Mouse (Mus musculus): Measurements from ENCODE around the gene Nlk.

DNA sequence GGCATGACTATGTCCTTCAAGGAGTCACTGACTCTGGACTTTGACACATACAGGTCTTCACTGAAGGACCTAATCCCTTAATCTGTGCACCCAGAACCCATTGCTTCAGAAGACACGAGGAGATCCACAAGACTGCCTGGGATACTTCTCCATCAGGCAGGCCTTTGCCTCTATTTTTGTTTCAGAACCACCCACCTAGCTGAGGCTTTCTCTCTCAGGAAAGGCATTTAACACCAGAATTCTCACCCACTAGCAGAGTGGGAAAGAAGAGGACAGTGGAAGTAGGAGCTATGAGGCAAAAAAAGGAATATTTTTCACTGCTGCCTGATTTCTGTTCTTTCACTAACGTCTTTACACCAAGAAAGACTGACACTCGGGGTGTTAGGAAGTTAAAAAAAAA lies 29.2 kb upstream of the Nlk start:
- no peak for TF ChIP-seq ZMIZ1 (IDR thresholded peaks at IDR 0.05; ENCODE audit: low read depth, low read length)
- no peak for TF ChIP-seq CTCF (conservative IDR thresholded peaks at IDR 0.05 in 1 of 2, IDR thresholded peaks at IDR 0.05 in 1 of 2; ENCODE audit: low read depth in 2 of 2, low read length in 2 of 2)
- TF ChIP-seq EP300 (IDR thresholded peaks at IDR 0.05; ENCODE audit: low read length): no peak
- TF ChIP-seq ZNF384 (IDR thresholded peaks at IDR 0.05; ENCODE audit: low read depth, low read length): no peak
- no peak for TF ChIP-seq USF2 (conservative IDR thresholded peaks at IDR 0.05; ENCODE audit: low read depth, low read length)
- TF ChIP-seq UBTF (IDR thresholded peaks at IDR 0.05; ENCODE audit: low read depth, low read length): no peak
